Mouse (Mus musculus): ENCODE measurements around the gene Ccdc18.

DNA sequence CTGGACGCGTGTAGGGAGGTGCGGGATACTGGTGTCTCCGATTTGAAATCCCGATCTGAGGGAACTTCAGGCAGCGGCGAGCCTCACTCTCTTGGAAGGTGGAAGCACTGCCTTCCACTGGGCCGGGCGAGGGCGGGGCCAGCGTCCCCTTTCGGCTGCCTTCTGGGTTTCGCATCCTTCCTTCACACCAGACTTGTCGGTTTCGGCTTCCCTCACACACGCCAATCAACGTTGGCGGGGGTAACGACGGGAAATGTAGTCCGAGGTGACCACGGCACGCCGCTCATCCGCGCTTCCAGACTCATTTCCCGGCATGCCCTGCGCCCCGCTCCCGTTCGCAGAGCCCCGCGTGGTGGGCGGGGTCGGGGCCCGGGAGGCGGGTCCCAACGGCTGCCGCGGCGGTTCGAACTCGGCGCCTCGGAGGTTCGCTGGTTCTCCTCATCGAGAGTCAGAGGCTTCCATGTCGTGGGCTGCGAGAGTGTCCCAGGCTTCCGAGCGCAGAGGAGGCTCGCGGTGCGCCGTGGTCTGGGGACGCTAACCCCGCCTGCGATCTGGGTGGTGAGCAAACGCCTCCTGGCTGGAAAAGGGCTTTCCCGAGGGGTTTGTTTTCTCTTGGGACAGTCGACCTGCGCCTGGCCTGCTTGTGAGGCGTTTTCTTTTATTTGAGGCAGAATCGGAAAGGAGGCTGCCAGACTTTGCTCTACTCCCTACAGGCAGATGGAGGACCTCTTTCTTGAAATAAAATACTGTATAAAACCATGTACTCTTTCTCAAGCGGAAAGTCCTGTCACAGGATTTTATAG lies at the start of gene Ccdc18, which contains the start of gene Tmed5:
- no peak for TF ChIP-seq CTCF (conservative IDR thresholded peaks at IDR 0.05; ENCODE audit: low read length)
- no peak for TF ChIP-seq NANOG (IDR thresholded peaks at IDR 0.05; ENCODE audit: borderline replicate concordance, low read length)
- TF ChIP-seq POU5F1 (IDR thresholded peaks at IDR 0.05; ENCODE audit: borderline replicate concordance, low read length) = no peak
